Comparison of ENCODE assay signal across 9 mouse cellular contexts in genomic region chr15:31211910-31212309, GRCm38 (mm10). TPM values are rescaled to one million over a fixed set of nuclear protein-coding genes. Genes with fewer than 3 reads are reported as not detected.
DNase-seq lines count a peak whose midpoint lies in the region; ATAC-seq and TF ChIP-seq lines count a peak whose summit lies in the region.
"Had no signal": no experiment of that assay in that cellular context is flagged by ENCODE, and none has a peak within 500 bp of the region (broad histone marks: within the 10 kb centered on the region; RNA-seq: fewer than 3 reads in every experiment).

No protein-coding gene starts in this region.

- no peak overlapping the region for H3K9ac ChIP-seq in stomach, postnatal 0 days (ENCODE audit: low read length)

- 50% methylated on average over 7 of the region's 7 CpGs for WGBS in stomach, postnatal 0 days

- no peak overlapping the region for H3K4me2 ChIP-seq in stomach, postnatal 0 days (replicated peaks; ENCODE audit: low read depth)

- TF ChIP-seq CTCF in stomach, postnatal 0 days (IDR thresholded peaks at IDR 0.05; ENCODE audit: low read depth): no peak

- H3K27ac ChIP-seq in stomach, postnatal 0 days (replicated peaks): no peak overlapping the region

- H3K4me3 ChIP-seq in stomach, postnatal 0 days (ENCODE audit: low read depth, low read length): no peak overlapping the region
- H3K4me3 ChIP-seq: megakaryocyte, embryonic 14.5 days had no signal

- H3K27me3 ChIP-seq in stomach, postnatal 0 days (ENCODE audit: control insufficient read depth, insufficient read depth, low read length): no peaks in the 10 kb centered on the region

- peak; percentile 76 for ATAC-seq in stomach, postnatal 0 days (ENCODE audit: low FRiP score, low TSS enrichment)

- H3K4me1 ChIP-seq in stomach, postnatal 0 days (replicated peaks; ENCODE audit: control insufficient read depth, insufficient read depth): no peaks in the 10 kb centered on the region
- H3K4me1 ChIP-seq: megakaryocyte, embryonic 14.5 days had no signal

- no peaks in the 10 kb centered on the region for H3K9me3 ChIP-seq in stomach, postnatal 0 days (ENCODE audit: control insufficient read depth, low read length)
- H3K9me3 ChIP-seq: megakaryocyte, embryonic 14.5 days had no signal

- peak; percentile 22 for DNase-seq in gastrocnemius, postnatal 10 days
- DNase-seq in gastrocnemius, adult 18-20 months (ENCODE audit: low spot score): no peak
- peak; percentile 32 for DNase-seq in retina, postnatal 1 day
- no peak for DNase-seq in retina, embryonic 14.5 days (ENCODE audit: low spot score)
- DNase-seq in kidney, postnatal 4 days: peak; percentile 42 to 45
- DNase-seq in stomach, postnatal 0 days (ENCODE audit: low spot score): peak; percentile 72
- no peak for DNase-seq in thymus, postnatal 14 days
- no peak for DNase-seq in thymus, postnatal 36 days

- no peaks in the 10 kb centered on the region for H3K36me3 ChIP-seq in stomach, postnatal 0 days (ENCODE audit: control insufficient read depth, insufficient read depth, low read length)

- no peak for TF ChIP-seq EP300 in stomach, postnatal 0 days (optimal IDR thresholded peaks at IDR 0.05)

RNA-seq across cellular contexts. Expression of gene Dap, which starts 12.2 kb away (rescaled TPM):
- total RNA-seq in gastrocnemius, postnatal 10 days (2021): 10 to 100 TPM; 41.3 to 52.9 TPM
- total RNA-seq in gastrocnemius, adult 18-20 months (2021): 1 to 10 TPM; 8.5 to 8.9 TPM
- 114 and 120 TPM in 2 replicates for polyA plus RNA-seq in stomach, postnatal 0 days (2015; fragmentation: Nextera tagmentation; extraction: Ambion mirVana)

Comparison
In these comparisons a context has a peak if more than half of its experiments do, and no peak if none do; other contexts are left out.
1. DNase-seq: peak in gastrocnemius, postnatal 10 days (single experiment), retina, postnatal 1 day (single experiment), kidney, postnatal 4 days (2 of 2) and stomach, postnatal 0 days (single experiment); none in gastrocnemius, adult 18-20 months (single experiment), retina, embryonic 14.5 days (single experiment), thymus, postnatal 14 days (single experiment) and thymus, postnatal 36 days (0 of 2).
2. RNA of gene Dap, which starts 12.2 kb away (total RNA-seq): 41.3 to 52.9 TPM in gastrocnemius, postnatal 10 days; 8.5 to 8.9 TPM in gastrocnemius, adult 18-20 months; every median in the first group is over 4 times any median in the second.